Mouse (Mus musculus) testis, postnatal 10 days (tissue): ENCODE data around the gene Mus81.
"Not testable (repeated sequence)": the region's sequence is repeated elsewhere in the genome, so short reads cannot be mapped to it uniquely, and the experiment has no call there.

ENCODE experiments used
- DNase-seq: peaks from one replicate; pipeline ENCODE4 v3.0.0; 2021; ENCODE audit warnings: low spot score

Mus81 gene

DNA sequence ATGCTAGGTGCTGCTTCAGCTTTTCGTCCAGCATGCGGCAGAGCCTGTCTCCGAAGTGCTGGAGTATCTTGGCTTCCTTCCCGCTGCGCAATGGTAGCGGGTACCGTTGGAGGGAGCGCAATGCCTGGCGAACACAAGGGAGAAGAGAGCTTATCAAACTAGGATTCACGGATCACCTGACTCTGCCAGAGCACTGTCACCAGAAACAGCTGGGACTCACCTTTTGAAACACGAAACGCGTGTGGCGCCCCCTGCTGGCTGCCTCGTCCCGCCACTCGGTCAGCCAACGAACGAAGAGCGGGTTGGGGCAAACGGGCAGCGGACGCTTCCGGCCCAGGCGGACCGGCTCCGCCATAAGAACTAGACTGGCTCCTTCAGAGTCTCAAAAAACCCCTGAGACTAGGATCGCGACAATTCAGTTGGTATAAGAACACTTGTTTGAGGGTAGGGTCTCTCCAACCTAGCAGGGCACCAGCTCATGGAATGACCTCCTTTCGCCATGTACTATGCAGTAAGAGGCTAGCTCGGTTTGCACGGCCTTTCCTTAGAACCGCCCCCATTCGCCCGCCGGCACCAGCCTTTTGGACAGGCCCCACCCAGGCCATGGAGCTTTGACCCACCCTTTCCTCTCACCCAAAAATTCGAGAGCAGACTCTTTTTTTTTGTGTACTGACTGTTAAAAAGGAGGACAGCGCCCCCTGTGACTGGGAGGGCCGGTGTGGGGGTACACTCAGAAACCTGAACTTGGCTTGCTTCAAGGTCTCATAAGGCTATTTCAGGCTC, at the start of gene Mus81:
Mus81 (minus strand) TSS at position 635 of the 783 bp plus-strand sequence.
- DNase-seq: peak; percentile 98

- DNase-seq: no peak
Observed at GRCm38 (mm10) chr19:5532520-5532919, 44.3 kb upstream of the Mus81 start.

DNA sequence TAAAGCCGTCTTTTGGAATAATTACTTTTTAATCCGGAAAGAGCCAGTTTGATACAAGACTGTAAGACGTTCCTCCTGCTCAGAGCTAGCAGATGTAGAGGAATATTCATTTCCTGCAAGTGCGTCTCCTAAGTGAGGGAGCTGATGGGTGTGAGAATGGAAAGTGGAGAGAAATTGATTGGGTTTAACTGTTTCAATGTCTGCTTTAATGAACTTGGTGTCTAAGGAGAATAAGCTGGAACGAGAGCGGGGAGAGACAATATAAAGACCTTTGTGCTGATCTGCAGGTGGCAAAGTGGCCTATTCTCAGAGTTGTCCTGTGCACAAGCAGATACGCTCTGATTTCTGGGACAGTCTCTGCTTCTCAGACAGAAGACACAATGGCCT, 41.9 kb upstream of the Mus81 start:
- no peak for DNase-seq

- DNase-seq: peak; percentile 99
Observed at GRCm38 (mm10) chr19:5529325-5530137, 41.3 kb upstream of the Mus81 start.

DNA sequence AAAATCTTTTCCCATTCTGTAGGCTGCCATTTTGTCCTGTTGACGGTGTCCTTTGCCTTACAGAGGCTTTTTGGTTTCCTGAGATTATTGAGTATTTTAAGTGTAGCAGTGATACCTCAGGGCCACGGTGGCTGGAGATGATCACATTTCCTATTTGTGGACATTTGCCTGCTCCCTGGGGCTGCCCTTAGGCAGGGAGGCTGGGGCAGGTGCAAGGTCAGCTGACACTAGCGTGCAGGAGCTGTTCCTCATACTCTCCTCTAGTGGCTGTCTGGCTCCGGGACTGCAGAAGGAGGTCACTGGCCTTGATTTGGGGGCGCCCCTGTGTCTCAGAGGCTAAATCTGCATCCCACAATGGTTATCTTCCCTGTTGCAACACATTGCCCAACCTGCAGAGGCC, 37.0 kb upstream of the Mus81 start:
- DNase-seq: no peak

GRCm38 (mm10) chr19:5518721-5519120, 30.5 kb upstream of the Mus81 start:
- DNase-seq: no peak

DNA sequence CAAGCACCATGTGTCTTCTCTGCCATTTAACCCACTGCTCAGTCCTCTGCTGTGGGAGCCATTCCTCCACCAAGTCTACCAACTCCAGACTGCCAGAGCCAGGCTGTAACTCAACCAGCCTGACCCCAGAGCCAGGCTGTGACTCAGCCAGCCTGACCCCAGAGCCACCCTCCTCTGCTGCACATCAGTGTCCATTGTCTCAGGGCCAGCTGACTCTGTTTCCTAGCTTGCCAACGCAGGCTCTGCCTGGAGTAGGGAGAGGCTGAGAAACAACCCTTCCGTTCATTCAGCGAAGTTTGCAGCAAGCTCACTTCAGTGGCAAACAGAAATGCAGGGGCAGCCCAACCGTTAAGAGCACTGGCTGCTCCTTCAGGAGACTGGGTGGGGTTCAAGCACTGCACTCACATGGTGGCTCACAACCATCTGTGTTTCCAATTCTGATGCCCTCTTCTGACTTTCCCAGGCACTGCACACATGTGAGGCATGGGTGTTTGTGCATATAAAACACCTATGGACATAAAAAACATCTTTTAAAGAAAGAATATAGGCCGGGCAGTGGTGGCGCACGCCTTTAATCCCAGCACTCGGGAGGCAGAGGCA, 28.8 kb upstream of the Mus81 start:
- DNase-seq: no peak

- no peak for DNase-seq
Observed at GRCm38 (mm10) chr19:5515840-5516777, 27.9 kb upstream of the Mus81 start.

DNA sequence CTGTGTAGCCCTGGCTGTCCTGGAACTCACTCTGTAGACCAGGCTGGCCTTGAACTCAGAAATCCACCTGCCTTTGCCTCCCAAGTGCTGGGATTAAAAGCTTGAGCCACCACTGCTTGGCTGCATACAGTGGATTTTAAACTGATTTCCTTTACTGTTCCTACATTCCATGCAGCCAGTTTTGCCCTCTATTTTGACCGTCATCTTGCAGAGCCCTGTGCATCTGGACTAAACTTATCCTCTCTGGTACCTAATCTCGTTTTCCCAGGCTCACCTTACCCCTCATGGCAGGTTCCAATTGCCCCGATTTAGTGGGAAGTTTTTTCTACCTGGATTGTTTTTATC, 24.8 kb upstream of the Mus81 start:
- no peak for DNase-seq

GRCm38 (mm10) chr19:5512091-5513004, 24.1 kb upstream of the Mus81 start:
- peak; percentile 60 for DNase-seq

- no peak for DNase-seq
Observed at GRCm38 (mm10) chr19:5511074-5511632, 23.0 kb upstream of the Mus81 start.

DNA sequence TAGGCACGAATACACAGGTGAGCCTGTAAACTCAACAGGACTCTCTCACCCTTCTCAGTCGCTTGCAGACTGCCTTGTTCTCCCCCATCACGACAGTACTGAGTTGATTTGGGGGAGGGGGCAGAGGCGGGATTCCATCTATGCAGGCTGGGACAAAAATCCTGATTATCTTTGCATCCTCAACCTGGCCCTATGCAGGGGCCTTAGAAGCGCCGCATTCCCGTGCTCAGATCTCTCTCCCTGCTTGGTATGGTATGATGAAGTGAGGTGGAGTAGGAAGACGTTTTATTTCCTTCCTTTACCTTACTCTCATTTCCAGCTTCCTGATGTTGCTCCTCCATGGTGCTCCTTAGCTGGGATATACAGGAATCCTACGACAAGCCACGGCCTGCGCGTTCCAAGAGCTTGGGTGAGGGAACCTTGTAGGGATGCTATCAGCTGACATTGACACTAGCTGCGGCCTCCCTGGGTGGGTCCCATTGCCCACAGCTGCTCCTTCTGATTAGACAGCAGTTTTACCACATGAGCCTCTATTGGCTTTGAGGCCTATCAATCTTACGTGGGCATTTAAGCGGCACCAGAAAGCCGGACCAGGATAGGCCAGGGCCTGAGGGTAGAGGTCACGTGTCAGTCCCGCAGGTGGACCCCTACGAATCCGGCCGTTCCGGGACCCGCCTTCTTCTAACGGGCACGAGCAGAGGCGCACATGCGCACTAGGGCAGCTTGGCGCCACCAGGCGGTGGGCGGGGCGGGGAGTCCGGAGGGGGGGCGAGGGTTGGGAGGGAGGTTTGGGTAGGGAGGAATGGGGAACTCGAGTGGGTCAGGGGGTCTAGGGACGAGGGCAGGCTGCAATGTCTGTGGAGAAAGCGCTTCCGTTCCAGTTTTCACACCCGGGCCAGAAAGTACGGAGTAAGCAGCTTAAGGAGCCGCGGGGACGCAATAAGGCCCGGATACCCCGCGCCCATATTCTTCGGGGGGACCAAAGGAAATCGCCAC, 22.1 kb upstream of the Mus81 start, which contains the start of gene Snx32:
Snx32 (minus strand) TSS at position 508 of the 996 bp plus-strand sequence.
- peak; percentile 97 for DNase-seq

- DNase-seq: no peak
Observed at GRCm38 (mm10) chr19:5503687-5504086, 15.5 kb upstream of the Mus81 start, which contains the start of gene 1700020D05Rik. 1700020D05Rik (minus strand) TSS chr19:5503787.

DNA sequence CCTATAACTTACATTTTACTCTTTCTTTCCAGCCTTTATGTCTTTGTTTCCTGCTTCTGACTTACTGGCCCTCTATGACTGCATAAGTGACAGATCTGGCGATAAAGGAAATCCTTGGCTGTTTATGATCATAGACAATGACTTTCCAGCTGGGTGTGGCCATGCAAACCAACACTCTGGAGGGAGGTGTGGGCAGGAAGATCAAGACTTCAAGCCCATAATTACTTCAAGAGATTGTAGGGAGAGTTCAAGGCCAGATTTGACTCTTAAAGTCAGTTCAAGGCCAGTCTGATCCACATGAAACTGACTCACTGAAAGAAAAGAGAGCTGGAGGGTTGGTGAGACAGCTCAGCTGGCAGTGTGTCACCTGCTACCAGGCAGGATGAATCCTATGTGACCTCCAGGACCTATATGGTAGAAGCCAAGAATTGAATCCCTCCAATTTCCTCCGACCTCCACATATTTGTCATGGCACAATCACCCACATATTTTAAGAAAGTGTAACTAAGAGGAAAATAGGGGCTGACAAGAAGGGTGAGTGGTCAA, 12.2 kb upstream of the Mus81 start:
- no peak for DNase-seq

DNA sequence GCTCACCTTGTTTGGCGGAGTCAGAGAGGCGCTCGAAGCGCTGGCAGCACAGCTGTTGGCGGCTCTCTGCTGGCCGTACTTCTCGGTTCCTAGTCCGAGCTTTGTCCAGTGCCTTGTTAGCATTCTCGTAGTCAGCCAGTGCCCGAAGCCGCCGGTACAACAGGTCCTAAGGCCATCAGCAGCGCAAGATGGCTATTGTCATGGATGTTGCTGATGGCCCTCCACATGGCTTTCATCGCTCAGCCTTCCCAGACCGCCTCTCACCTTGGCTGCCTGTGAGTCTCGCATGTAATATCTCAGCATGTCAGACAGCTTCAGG, 7.8 kb upstream of the Mus81 start:
- no peak for DNase-seq

- no peak for DNase-seq
Observed at GRCm38 (mm10) chr19:5495353-5496051, 7.3 kb upstream of the Mus81 start.

GRCm38 (mm10) chr19:5494314-5494713, 6.1 kb upstream of the Mus81 start:
- no peak for DNase-seq

DNA sequence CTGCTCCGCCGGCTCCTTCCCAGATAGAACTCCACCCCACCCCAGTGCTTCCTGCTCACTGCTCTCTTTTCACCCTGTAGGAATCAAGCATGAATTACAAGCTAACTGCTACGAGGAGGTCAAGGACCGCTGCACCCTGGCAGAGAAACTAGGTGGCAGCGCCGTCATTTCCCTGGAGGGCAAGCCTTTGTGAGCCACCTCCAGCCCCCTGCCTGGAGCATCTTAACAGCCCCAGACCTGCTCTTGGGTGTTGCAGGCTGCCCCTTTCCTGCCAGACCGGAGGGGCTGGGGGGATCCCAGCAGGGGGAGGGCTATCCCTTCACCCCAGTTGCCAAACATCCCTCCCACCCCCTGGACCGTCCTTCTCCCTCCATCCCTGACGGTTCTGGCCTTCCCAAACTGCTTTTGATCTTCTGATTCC, 5.1 kb upstream of the Mus81 start:
- DNase-seq: not testable (repeated sequence)
